In genomic region chr19:53197766-53198165, GRCm38 (mm10) we compare ENCODE assay signal across 16 mouse cellular contexts. TPM values are rescaled to one million over a fixed set of nuclear protein-coding genes. Genes with fewer than 3 reads are reported as not detected.
DNase-seq lines count a peak whose midpoint lies in the region; ATAC-seq and TF ChIP-seq lines count a peak whose summit lies in the region.
"Had no signal": no experiment of that assay in that cellular context is flagged by ENCODE, and none has a peak within 500 bp of the region (broad histone marks: within the 10 kb centered on the region; RNA-seq: fewer than 3 reads in every experiment).

No protein-coding gene starts in this region.

- no peak for TF ChIP-seq EP300 in heart, adult 2 months (IDR thresholded peaks at IDR 0.05; ENCODE audit: insufficient read depth, low read depth, low read length)
- TF ChIP-seq EP300 in lung, postnatal 0 days (IDR thresholded peaks at IDR 0.05), result no peak

- H3K9ac ChIP-seq in heart, adult 2 months (ENCODE audit: low read depth, low read length), result no peak overlapping the region
- no peak overlapping the region for H3K9ac ChIP-seq in kidney, embryonic 14.5 days (ENCODE audit: low read depth, low read length)
- H3K9ac ChIP-seq in lung, postnatal 0 days (replicated peaks; ENCODE audit: low read depth), result no peak overlapping the region
- H3K9ac ChIP-seq: embryonic facial prominence, embryonic 13.5 days; hindbrain, embryonic 14.5 days; lung, embryonic 14.5 days had no signal

- no peak overlapping the region for H3K4me2 ChIP-seq in kidney, embryonic 14.5 days (replicated peaks; ENCODE audit: low read depth, low read length)
- H3K4me2 ChIP-seq in lung, postnatal 0 days (replicated peaks; ENCODE audit: low read depth, low read length), result no peak overlapping the region
- H3K4me2 ChIP-seq: embryonic facial prominence, embryonic 13.5 days; hindbrain, embryonic 14.5 days; lung, embryonic 14.5 days had no signal

- no peaks in the 10 kb centered on the region for H3K9me3 ChIP-seq in kidney, embryonic 14.5 days (ENCODE audit: control insufficient read depth, low read length)
- no peaks in the 10 kb centered on the region for H3K9me3 ChIP-seq in lung, postnatal 0 days (ENCODE audit: low read length)
- H3K9me3 ChIP-seq: embryonic facial prominence, embryonic 13.5 days had no signal

- H3K4me3 ChIP-seq in heart, adult 2 months, result no peak overlapping the region
- H3K4me3 ChIP-seq in kidney, adult 2 months (ENCODE audit: insufficient read depth, low read depth, low read length), result peak overlapping the region; percentile 38
- no peak overlapping the region for H3K4me3 ChIP-seq in kidney, embryonic 14.5 days (ENCODE audit: low read length)
- H3K4me3 ChIP-seq in lung, postnatal 0 days (ENCODE audit: low read depth, low read length), result no peak overlapping the region
- H3K4me3 ChIP-seq: embryonic facial prominence, embryonic 13.5 days had no signal

- peaks cover 37% of the 10 kb centered on the region for H3K36me3 ChIP-seq in heart, adult 2 months (ENCODE audit: control insufficient read depth, insufficient read depth, low read length)
- H3K36me3 ChIP-seq in kidney, adult 2 months (ENCODE audit: control insufficient read depth, insufficient read depth, low read length), result no peaks in the 10 kb centered on the region
- no peaks in the 10 kb centered on the region for H3K36me3 ChIP-seq in kidney, embryonic 14.5 days (ENCODE audit: control insufficient read depth, insufficient read depth, low read length)
- H3K36me3 ChIP-seq in lung, postnatal 0 days (ENCODE audit: insufficient read depth, low read length), result no peaks in the 10 kb centered on the region

- H3K4me1 ChIP-seq in heart, adult 2 months (ENCODE audit: control insufficient read depth, insufficient read depth, low read length), result peaks cover 29% of the 10 kb centered on the region
- peaks cover 10% of the 10 kb centered on the region for H3K4me1 ChIP-seq in kidney, adult 2 months (ENCODE audit: control insufficient read depth, insufficient read depth, low read length)
- H3K4me1 ChIP-seq in kidney, embryonic 14.5 days (ENCODE audit: control insufficient read depth, insufficient read depth, low read length), result no peaks in the 10 kb centered on the region
- peaks cover 25% of the 10 kb centered on the region; the same call in 1 of the 2 replicates for H3K4me1 ChIP-seq in lung, postnatal 0 days (ENCODE audit: insufficient read depth, low read depth, low read length)

- no peak for ATAC-seq in kidney, embryonic 14.5 days (ENCODE audit: low FRiP score, low TSS enrichment)
- no peak for ATAC-seq in lung, postnatal 0 days

- peaks cover 2% of the 10 kb centered on the region for H3K79me2 ChIP-seq in heart, adult 2 months (replicated peaks; ENCODE audit: control insufficient read depth, insufficient read depth, low read length)

- 62% methylated on average over 7 of the region's 7 CpGs for WGBS in heart, adult 2 months
- 50% methylated on average over 7 of the region's 7 CpGs for WGBS in kidney, adult 2 months
- WGBS in kidney, embryonic 14.5 days, result 74% methylated on average over 7 of the region's 7 CpGs
- 78% methylated on average over 7 of the region's 7 CpGs for WGBS in lung, postnatal 0 days

- no peak for TF ChIP-seq CTCF in heart, adult 2 months (IDR thresholded peaks at IDR 0.05)
- TF ChIP-seq CTCF in kidney, adult 2 months (conservative IDR thresholded peaks at IDR 0.05; ENCODE audit: insufficient read depth, insufficient read length, low read depth, low read length), result no peak
- TF ChIP-seq CTCF in lung, postnatal 0 days (IDR thresholded peaks at IDR 0.05), result no peak

- TF ChIP-seq POLR2A in heart, adult 2 months (IDR thresholded peaks at IDR 0.05; ENCODE audit: insufficient read depth, low read depth, low read length), result no peak
- no peak for TF ChIP-seq POLR2A in kidney, adult 2 months (IDR thresholded peaks at IDR 0.05; ENCODE audit: low read depth, low read length)

- no peaks in the 10 kb centered on the region for H3K27me3 ChIP-seq in heart, adult 2 months (ENCODE audit: control insufficient read depth, insufficient read depth, low read length)
- no peaks in the 10 kb centered on the region for H3K27me3 ChIP-seq in kidney, adult 2 months (replicated peaks; ENCODE audit: control insufficient read depth, insufficient read depth, low read length)
- no peaks in the 10 kb centered on the region for H3K27me3 ChIP-seq in kidney, embryonic 14.5 days (ENCODE audit: control insufficient read depth, insufficient read depth, low read length)
- no peaks in the 10 kb centered on the region for H3K27me3 ChIP-seq in lung, postnatal 0 days (replicated peaks; ENCODE audit: insufficient read depth, low read length)
- H3K27me3 ChIP-seq: embryonic facial prominence, embryonic 13.5 days had no signal

- intact Hi-C loops in heart, adult 2 months (cut with DNase I), result loop anchor here (5.0 kb wide), 2 partner anchors 55 to 115 kb away; partner anchors contain the start of genes Add3 and Mxi1

- H3K27ac ChIP-seq in heart, adult 2 months, result peak overlapping the region; percentile 63; the same call in 1 of the 2 replicates
- peak overlapping the region; percentile 51 for H3K27ac ChIP-seq in kidney, adult 2 months (ENCODE audit: insufficient read depth, low read depth, low read length)
- no peak overlapping the region for H3K27ac ChIP-seq in kidney, embryonic 14.5 days (ENCODE audit: low read depth, low read length)
- peak overlapping the region; percentile 73 for H3K27ac ChIP-seq in lung, postnatal 0 days (ENCODE audit: low read length)
- H3K27ac ChIP-seq: embryonic facial prominence, embryonic 13.5 days; hindbrain, embryonic 14.5 days; kidney, postnatal 0 days had no signal

- DNase-seq in heart, adult 2 months, result no peak
- DNase-seq in heart, postnatal 4 days, result no peak
- peak; percentile 78 for DNase-seq in kidney, adult 2 months
- no peak for DNase-seq in lung, postnatal 0 days (ENCODE audit: low spot score)
- DNase-seq in lung, postnatal 10 days, result no peak
- peak; percentile 46 for DNase-seq in naive thymus-derived CD4-positive, alpha-beta T cell, adult 2 months (ENCODE audit: low read depth)
- DNase-seq in cerebellum, adult 11 months, result no peak
- DNase-seq: B cell, adult 2 months; cerebellum, adult 18-20 months; gastrocnemius, postnatal 36 days; lung, embryonic 14.5 days; thymus, adult 18-20 months had no signal

RNA-seq across cellular contexts. Expression of gene Add3, which starts 57.5 kb away (rescaled TPM):
- 10 to 100 TPM; 38.9 to 50.5 TPM for total RNA-seq in heart, adult 2 months (2021)
- 25.2 and 44.5 TPM in 2 replicates for polyA plus RNA-seq in heart, adult 2 months (2012; rRNA removed)
- total RNA-seq in heart, postnatal 4 days (2021), result 100 to 1,000 TPM in 1 of 2 experiments, 10 to 100 TPM in 1; 99.0 to 102 TPM
- 52.9 and 61.6 TPM in 2 replicates for polyA plus RNA-seq in kidney, adult 2 months (2012; rRNA removed)
- polyA plus RNA-seq in kidney, embryonic 14.5 days (2014; fragmentation: Nextera tagmentation; extraction: Ambion mirVana), result 39.5 and 76.1 TPM in 2 replicates
- polyA plus RNA-seq in lung, postnatal 0 days (2015; fragmentation: Nextera tagmentation; extraction: Ambion mirVana), result 92.9 and 100 TPM in 2 replicates

Comparison
In these comparisons a context has a peak if more than half of its experiments do, and no peak if none do; other contexts are left out.
1. DNase-seq: peak in kidney, adult 2 months (single experiment) and naive thymus-derived CD4-positive, alpha-beta T cell, adult 2 months (single experiment); none in heart, adult 2 months (0 of 2), heart, postnatal 4 days (single experiment), lung, postnatal 0 days (single experiment), lung, postnatal 10 days (single experiment) and cerebellum, adult 11 months (single experiment).